Comparison of ENCODE assay signal across 7 mouse cellular contexts in genomic region chr10:41520410-41520673, GRCm38 (mm10). TPM values are rescaled to one million over a fixed set of nuclear protein-coding genes. Genes with fewer than 3 reads are reported as not detected.
DNase-seq lines count a peak whose midpoint lies in the region; ATAC-seq and TF ChIP-seq lines count a peak whose summit lies in the region.

No protein-coding gene starts in this region.

- peak overlapping the region; percentile 77 for H3K4me2 ChIP-seq in lung, embryonic 15.5 days
- H3K4me2 ChIP-seq in limb, embryonic 11.5 days (ENCODE audit: low read depth, severe bottlenecking), result peak overlapping the region; percentile 62

- TF ChIP-seq CTCF in embryonic fibroblast, embryonic 13.5 days (IDR thresholded peaks at IDR 0.05; ENCODE audit: borderline replicate concordance, insufficient read depth, low read length), result no peak
- no peak for TF ChIP-seq CTCF in small intestine, adult 2 months (IDR thresholded peaks at IDR 0.05; ENCODE audit: extremely low read depth, insufficient read length, insufficient replicate concordance, low read depth, low read length)

- peaks cover 31% of the 10 kb centered on the region for H3K4me1 ChIP-seq in lung, embryonic 15.5 days
- no peaks in the 10 kb centered on the region; the same call in 1 of the 2 replicates for H3K4me1 ChIP-seq in embryonic fibroblast, embryonic 13.5 days (ENCODE audit: control insufficient read depth, insufficient read depth, low read length)
- H3K4me1 ChIP-seq in limb, embryonic 11.5 days (ENCODE audit: control insufficient read depth, insufficient read depth, low read length), result peaks cover 9% of the 10 kb centered on the region; the same call in 1 of the 2 replicates
- peaks cover 8% of the 10 kb centered on the region; the same call in 1 of the 2 replicates for H3K4me1 ChIP-seq in small intestine, adult 2 months (ENCODE audit: control insufficient read depth, insufficient read depth, insufficient read length, low read length)

- no peak for DNase-seq in lung, postnatal 14 days
- no peak for DNase-seq in limb, embryonic 11.5 days (ENCODE audit: low spot score)
- no peak for DNase-seq in spleen, adult 18-20 months
- DNase-seq in right cerebral cortex, postnatal 4 days, result no peak

- H3K9ac ChIP-seq in lung, embryonic 15.5 days, result peak overlapping the region; percentile 95
- H3K9ac ChIP-seq in limb, embryonic 11.5 days (ENCODE audit: low read length), result peak overlapping the region; percentile 92

- ATAC-seq in lung, embryonic 15.5 days (ENCODE audit: borderline replicate concordance, extremely low read depth, low FRiP score, low TSS enrichment), result no peak
- no peak for ATAC-seq in limb, embryonic 11.5 days (ENCODE audit: insufficient number of reproducible peaks, low FRiP score, low TSS enrichment, low read depth)

- no peak overlapping the region for H3K27ac ChIP-seq in lung, embryonic 15.5 days
- no peak overlapping the region for H3K27ac ChIP-seq in embryonic fibroblast, embryonic 13.5 days (ENCODE audit: insufficient read depth, low read length)
- no peak overlapping the region for H3K27ac ChIP-seq in limb, embryonic 11.5 days (replicated peaks; ENCODE audit: low read depth, low read length)
- H3K27ac ChIP-seq in small intestine, adult 2 months (ENCODE audit: insufficient read depth, low read depth, low read length), result 0 out of 2 replicates have a peak overlapping the region, but pooled peaks have one; percentile 89

- TF ChIP-seq POLR2A in embryonic fibroblast, embryonic 13.5 days (IDR thresholded peaks at IDR 0.05; ENCODE audit: low read depth, low read length), result no peak
- TF ChIP-seq POLR2A in small intestine, adult 2 months (IDR thresholded peaks at IDR 0.05; ENCODE audit: low read depth, low read length), result no peak

- H3K27me3 ChIP-seq in lung, embryonic 15.5 days, result no peaks in the 10 kb centered on the region
- no peaks in the 10 kb centered on the region for H3K27me3 ChIP-seq in limb, embryonic 11.5 days (ENCODE audit: control insufficient read depth, insufficient read depth, low read length)
- no peaks in the 10 kb centered on the region for H3K27me3 ChIP-seq in small intestine, adult 2 months (ENCODE audit: control insufficient read depth, insufficient read depth, low read length)

- H3K4me3 ChIP-seq in lung, embryonic 15.5 days, result peak overlapping the region; percentile 98
- H3K4me3 ChIP-seq in embryonic fibroblast, embryonic 13.5 days (ENCODE audit: insufficient read depth, low read length), result peak overlapping the region; percentile 95
- H3K4me3 ChIP-seq in limb, embryonic 11.5 days (ENCODE audit: low read depth, low read length), result peak overlapping the region; percentile 69
- H3K4me3 ChIP-seq in small intestine, adult 2 months (ENCODE audit: low read depth, low read length), result peak overlapping the region; percentile 81; the same call in 1 of the 2 replicates

- no peaks in the 10 kb centered on the region for H3K9me3 ChIP-seq in lung, embryonic 15.5 days
- no peaks in the 10 kb centered on the region for H3K9me3 ChIP-seq in limb, embryonic 11.5 days (ENCODE audit: control insufficient read depth, low read length)

- under 1% methylated on average over 5 of the region's 5 CpGs for WGBS in lung, embryonic 15.5 days
- 4% methylated on average over 5 of the region's 5 CpGs for WGBS in limb, embryonic 11.5 days
- WGBS in small intestine, adult 2 months, result 1% methylated on average over 5 of the region's 5 CpGs

- H3K36me3 ChIP-seq in lung, embryonic 15.5 days, result 0 out of 2 replicates have a peak, but pooled peaks cover 5% of the 10 kb centered on the region
- no peaks in the 10 kb centered on the region; the same call in 1 of the 2 replicates for H3K36me3 ChIP-seq in limb, embryonic 11.5 days (ENCODE audit: control insufficient read depth, insufficient read depth, low read length)
- peaks cover 6% of the 10 kb centered on the region for H3K36me3 ChIP-seq in small intestine, adult 2 months (ENCODE audit: control insufficient read depth, insufficient read depth, low read length)

RNA-seq across cellular contexts. Expression of gene Cd164, which starts 1.1 kb away (rescaled TPM):
- polyA plus RNA-seq in lung, embryonic 15.5 days (2015; fragmentation: Nextera tagmentation; extraction: Ambion mirVana), result 171 and 176 TPM in 2 replicates
- polyA plus RNA-seq in embryonic fibroblast, embryonic 13.5 days (2011; ENCODE audit: insufficient read length, low read depth, missing spikeins), result 284 and 337 TPM in 2 replicates
- polyA plus RNA-seq in limb, embryonic 11.5 days (2014; fragmentation: Nextera tagmentation; extraction: Ambion mirVana), result 171 and 180 TPM in 2 replicates
- 56.9 and 81.6 TPM in 2 replicates for polyA plus RNA-seq in small intestine, adult 2 months (2012; rRNA removed)

RNA-seq across cellular contexts. Expression of gene Ppil6, which starts 30.1 kb away (rescaled TPM):
- 2.4 and 2.5 TPM in 2 replicates for polyA plus RNA-seq in lung, embryonic 15.5 days (2015; fragmentation: Nextera tagmentation; extraction: Ambion mirVana)
- not detected in 2 replicates for polyA plus RNA-seq in embryonic fibroblast, embryonic 13.5 days (2011; ENCODE audit: insufficient read length, low read depth, missing spikeins)
- polyA plus RNA-seq in limb, embryonic 11.5 days (2014; fragmentation: Nextera tagmentation; extraction: Ambion mirVana), result 0.43 and 1.1 TPM in 2 replicates
- polyA plus RNA-seq in small intestine, adult 2 months (2012; rRNA removed), result 0.15 TPM in 1 of 2 replicates, not detected in the other

RNA-seq across cellular contexts. Expression of gene Smpd2, which starts 30.2 kb away (rescaled TPM):
- 69.7 and 77.4 TPM in 2 replicates for polyA plus RNA-seq in lung, embryonic 15.5 days (2015; fragmentation: Nextera tagmentation; extraction: Ambion mirVana)
- polyA plus RNA-seq in embryonic fibroblast, embryonic 13.5 days (2011; ENCODE audit: insufficient read length, low read depth, missing spikeins), result 13.7 and 16.7 TPM in 2 replicates
- 57.3 and 62.3 TPM in 2 replicates for polyA plus RNA-seq in limb, embryonic 11.5 days (2014; fragmentation: Nextera tagmentation; extraction: Ambion mirVana)
- polyA plus RNA-seq in small intestine, adult 2 months (2012; rRNA removed), result 49.9 and 121 TPM in 2 replicates

RNA-seq across cellular contexts. Expression of gene Mical1, which starts 44.2 kb away (rescaled TPM):
- 71.0 and 75.7 TPM in 2 replicates for polyA plus RNA-seq in lung, embryonic 15.5 days (2015; fragmentation: Nextera tagmentation; extraction: Ambion mirVana)
- 50.0 and 61.4 TPM in 2 replicates for polyA plus RNA-seq in embryonic fibroblast, embryonic 13.5 days (2011; ENCODE audit: insufficient read length, low read depth, missing spikeins)
- polyA plus RNA-seq in limb, embryonic 11.5 days (2014; fragmentation: Nextera tagmentation; extraction: Ambion mirVana), result 40.0 and 42.6 TPM in 2 replicates
- polyA plus RNA-seq in small intestine, adult 2 months (2012; rRNA removed), result 78.0 and 164 TPM in 2 replicates
